7 mouse cellular contexts compared by ENCODE assay signal in genomic region chr9:120011533-120011932, GRCm38 (mm10). TPM values are rescaled to one million over a fixed set of nuclear protein-coding genes. Genes with fewer than 3 reads are reported as not detected.
DNase-seq lines count a peak whose midpoint lies in the region; ATAC-seq lines count a peak whose summit lies in the region.

No protein-coding gene starts in this region.

- H3K4me3 ChIP-seq in hindbrain, embryonic 13.5 days = peak overlapping the region; percentile 45

- peaks cover 8% of the 10 kb centered on the region; the same call in 1 of the 2 replicates for H3K4me1 ChIP-seq in hindbrain, embryonic 13.5 days (replicated peaks)

- peak; percentile 96 for DNase-seq in NIH3T3 (ENCODE audit: low read depth)
- DNase-seq in cerebellum, adult 18-20 months = peak; percentile 81 to 84
- peak; percentile 63 to 80 for DNase-seq in frontal cortex, adult 2 months (ENCODE audit: extremely low spot score in 1 of 2, low spot score in 1 of 2)
- DNase-seq in left cerebral cortex, adult 18-20 months (ENCODE audit: low spot score in 2 of 2) = peak; percentile 62 to 69
- DNase-seq in lung, postnatal 4 days = peak; percentile 77 to 79
- peak; percentile 74 for DNase-seq in right cerebral cortex, adult 2 months (ENCODE audit: low spot score in 2 of 2)

- H3K9me3 ChIP-seq in hindbrain, embryonic 13.5 days = no peaks in the 10 kb centered on the region

- peak overlapping the region; percentile 84 for H3K27ac ChIP-seq in hindbrain, embryonic 13.5 days

- peak; percentile 76 for ATAC-seq in hindbrain, embryonic 13.5 days (ENCODE audit: low FRiP score)

- H3K36me3 ChIP-seq in hindbrain, embryonic 13.5 days = no peaks in the 10 kb centered on the region

- H3K27me3 ChIP-seq in hindbrain, embryonic 13.5 days = 0 out of 2 replicates have a peak, but pooled peaks cover 22% of the 10 kb centered on the region

- peak overlapping the region; percentile 71 for H3K4me2 ChIP-seq in hindbrain, embryonic 13.5 days

- peak overlapping the region; percentile 64 for H3K9ac ChIP-seq in hindbrain, embryonic 13.5 days

- 1% methylated on average over 10 of the region's 10 CpGs for WGBS in hindbrain, embryonic 13.5 days

RNA-seq across cellular contexts. Expression of gene Xirp1, which starts 11.9 kb away (rescaled TPM):
- polyA plus RNA-seq in frontal cortex, adult 2 months (2012; rRNA removed) = 0.04 TPM in 2 replicates
- polyA plus RNA-seq in hindbrain, embryonic 13.5 days (2015; fragmentation: Nextera tagmentation; extraction: Ambion mirVana) = 0.04 and 0.09 TPM in 2 replicates
- total RNA-seq in left cerebral cortex, adult 18-20 months (2021) = under 1 TPM; 0.07 to 0.12 TPM

RNA-seq across cellular contexts. Expression of gene Csrnp1, which starts 27.1 kb away (rescaled TPM):
- polyA plus RNA-seq in frontal cortex, adult 2 months (2012; rRNA removed) = 11.2 and 16.6 TPM in 2 replicates
- 1.2 and 1.7 TPM in 2 replicates for polyA plus RNA-seq in hindbrain, embryonic 13.5 days (2015; fragmentation: Nextera tagmentation; extraction: Ambion mirVana)
- total RNA-seq in left cerebral cortex, adult 18-20 months (2021) = 10 to 100 TPM; 20.5 to 26.8 TPM

RNA-seq across cellular contexts. Expression of gene Cx3cr1, which starts 58.1 kb away (rescaled TPM):
- 25.2 and 37.6 TPM in 2 replicates for polyA plus RNA-seq in frontal cortex, adult 2 months (2012; rRNA removed)
- 8.9 and 9.5 TPM in 2 replicates for polyA plus RNA-seq in hindbrain, embryonic 13.5 days (2015; fragmentation: Nextera tagmentation; extraction: Ambion mirVana)
- total RNA-seq in left cerebral cortex, adult 18-20 months (2021) = 10 to 100 TPM; 26.6 to 28.4 TPM

Comparison
In these comparisons a context has a peak if more than half of its experiments do, and no peak if none do; other contexts are left out.
1. Peak in every context shown above with its lines: DNase-seq, ATAC-seq, H3K4me3 ChIP-seq and H3K27ac ChIP-seq.